Mouse (Mus musculus) spleen, postnatal 36 days (tissue): ENCODE measurements at regions not wholly inside any gene's neighbourhood (a gene's known extent, or its start where the extent isn't known, plus 50 kb on each side); places are given as distances from the start of the nearest gene placed in this dataset.

Source experiments
- DNase-seq, 2 experiments: peaks; one replicate each; pipeline ENCODE4 v3.0.0; 2022; ENCODE audit warnings: low spot score in 2 of 2, mixed read lengths in 1 of 2

DNA sequence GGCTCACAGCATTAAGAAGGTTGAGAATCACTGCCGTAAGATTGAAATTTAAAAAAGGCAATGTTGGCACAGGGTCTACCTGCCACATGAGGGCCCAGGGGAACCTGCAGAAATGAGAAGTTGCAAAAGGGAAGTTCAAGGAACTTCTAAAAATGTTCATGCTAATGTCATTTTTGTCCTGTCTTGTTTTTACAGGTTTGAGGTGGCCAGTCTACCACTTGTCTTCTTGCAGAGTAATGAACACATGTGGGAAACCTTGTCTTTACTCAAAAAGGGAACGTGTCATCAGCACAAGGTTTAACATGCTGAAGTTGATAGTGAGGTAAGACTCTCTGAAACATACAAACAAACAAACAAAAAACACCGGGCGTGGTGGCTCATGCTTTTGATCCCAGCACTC lies 71.4 kb upstream of the Nanos1 start:
- peak; percentile 41 to 46 for DNase-seq

DNA sequence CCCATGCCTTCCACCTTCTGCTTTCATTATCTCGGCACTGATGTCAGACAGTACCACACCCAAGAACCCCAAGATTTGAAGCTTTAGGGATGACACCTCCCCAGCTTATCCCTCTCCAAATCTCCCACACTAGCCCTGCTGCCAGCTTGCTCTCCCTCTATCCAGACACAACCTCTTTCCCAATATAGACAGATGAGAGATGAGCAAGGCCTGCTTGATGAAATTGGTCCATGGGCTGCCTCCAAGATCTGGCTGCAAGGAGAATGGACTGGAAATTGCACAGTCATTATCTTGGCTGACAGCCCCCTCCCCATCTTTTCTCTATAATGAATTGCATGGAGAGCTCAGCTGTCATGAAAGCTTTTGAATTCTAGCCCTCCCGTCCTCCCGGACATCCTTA lies 73.5 kb upstream of the Nanos1 start:
- no peak for DNase-seq

DNA sequence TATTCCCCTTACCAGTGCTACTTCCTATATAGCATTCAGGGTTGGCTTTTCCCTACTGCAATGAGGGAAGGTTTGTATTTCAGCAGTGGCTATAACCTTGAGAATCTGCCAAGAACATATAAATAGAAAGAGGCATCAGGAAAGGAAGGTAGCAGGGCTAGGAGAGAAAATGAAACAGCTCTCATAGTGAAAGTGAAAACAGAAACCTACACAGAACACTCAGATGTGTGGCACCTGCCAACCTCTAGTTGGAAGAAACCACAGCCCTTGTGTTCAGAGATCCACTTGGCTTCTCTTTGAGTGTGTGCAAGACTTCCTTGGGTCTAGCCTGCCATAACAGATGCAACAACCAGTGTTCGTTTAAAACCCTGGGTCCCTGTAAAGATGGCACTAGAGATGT lies 74.3 kb upstream of the Nanos1 start:
- DNase-seq, result peak; percentile 6 to 19

DNA sequence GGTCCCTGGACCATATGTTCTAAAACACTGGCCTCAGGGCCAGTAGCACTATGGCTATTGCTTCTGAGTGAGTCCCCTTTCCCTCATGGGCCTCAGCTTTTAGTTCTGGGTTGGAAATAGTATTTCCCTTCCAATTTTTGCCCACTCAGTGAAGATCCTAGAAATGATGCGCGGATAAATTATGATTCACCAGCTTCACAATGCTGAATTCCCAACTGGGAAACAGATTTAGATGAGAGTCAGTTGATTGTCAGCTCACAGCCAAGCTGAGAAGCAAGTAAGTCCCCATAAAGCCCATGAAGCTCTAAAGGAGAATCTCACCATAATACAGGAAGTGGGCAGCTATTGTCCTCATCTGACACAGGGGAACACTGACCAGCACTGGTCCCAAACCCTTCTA lies 77.6 kb upstream of the Nanos1 start:
- DNase-seq, result no peak

GRCm38 (mm10) chr19:60674953-60675472 lies 80.8 kb upstream of the Nanos1 start:
- no peak for DNase-seq

DNA sequence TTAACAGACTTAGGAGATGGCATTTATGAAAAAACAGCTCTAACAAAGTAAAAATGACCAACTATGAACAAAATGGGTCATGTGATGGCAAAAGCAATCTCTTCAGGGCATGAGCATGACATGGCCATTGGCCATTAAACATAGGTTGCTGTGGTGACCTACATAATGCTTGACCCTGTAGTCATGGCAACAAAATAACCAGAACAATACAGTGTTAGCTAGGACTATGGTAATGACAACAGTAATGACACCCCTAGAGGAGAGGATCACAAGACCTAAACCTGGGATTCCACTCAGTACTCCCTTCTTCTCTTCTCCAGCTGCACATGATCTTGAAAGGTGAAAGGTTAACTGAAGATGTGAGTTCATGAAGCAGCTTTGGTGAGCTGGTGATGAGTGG lies 85.0 kb upstream of the Nanos1 start:
- DNase-seq, result no peak

- peak; percentile 16 to 31 for DNase-seq
These were observed 85.0 kb upstream of the Cacul1 start for GRCm38 (mm10) chr19:60665842-60666241.

GRCm38 (mm10) chr19:60651102-60651695 lies 70.4 kb upstream of the Cacul1 start:
- DNase-seq, result no peak

DNA sequence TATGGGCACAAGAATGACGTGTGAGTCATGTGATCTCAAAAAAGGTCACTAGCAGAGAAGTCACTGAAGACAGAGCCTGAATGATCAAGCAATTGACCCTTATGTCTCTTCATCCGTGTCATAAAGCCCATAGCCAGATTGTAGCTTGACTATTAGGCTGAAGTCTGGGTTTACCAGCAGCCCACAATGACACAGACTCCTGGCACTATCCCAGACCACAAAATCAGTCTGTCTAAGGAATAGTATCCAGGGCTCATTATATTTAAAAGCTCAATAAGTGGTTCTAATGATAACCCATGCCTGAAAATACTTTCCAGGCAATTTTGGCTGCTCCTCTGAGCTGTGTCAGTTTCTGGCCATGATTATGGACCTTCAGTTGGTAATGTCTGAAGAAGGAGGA lies 59.2 kb upstream of the Cacul1 start:
- DNase-seq, result no peak
